Mouse (Mus musculus): ENCODE measurements around the gene Gli2. TPM values are rescaled to one million over a fixed set of nuclear protein-coding genes. Genes with fewer than 3 reads are reported as not detected.

Gli2 gene
- polyA plus RNA-seq, 1 experiment from 2014 or later = 11.4 TPM

- ATAC-seq (ENCODE audit: low FRiP score) = peak; percentile 63
- peak overlapping the region; percentile 90 for H3K27ac ChIP-seq
- 0 out of 2 replicates have a peak, but pooled peaks cover 4% of the 10 kb centered on the region for H3K36me3 ChIP-seq (replicated peaks)
- H3K4me3 ChIP-seq (replicated peaks) = no peak overlapping the region
- H3K4me1 ChIP-seq = peaks cover 51% of the 10 kb centered on the region
- 1% methylated on average over 5 of the region's 5 CpGs for WGBS
- no peaks in the 10 kb centered on the region; the same call in 1 of the 2 replicates for H3K27me3 ChIP-seq
- peak overlapping the region; percentile 39 for H3K4me2 ChIP-seq
- no peak overlapping the region for H3K9ac ChIP-seq
- H3K9me3 ChIP-seq = no peaks in the 10 kb centered on the region
Observed at GRCm38 (mm10) chr1:118982805-118983211, 70.6 kb downstream of the Gli2 start.

- peaks cover 51% of the 10 kb centered on the region for H3K4me1 ChIP-seq
- peak; percentile 88 for ATAC-seq (ENCODE audit: low FRiP score)
- H3K4me2 ChIP-seq = peak overlapping the region; percentile 39
Observed at GRCm38 (mm10) chr1:118981943-118982804, 71.2 kb downstream of the Gli2 start.

GRCm38 (mm10) chr1:118980636-118981035 is 72.8 kb downstream of the Gli2 start:
- Histone ChIP-seq H3K27me3 (no peaks in the 10 kb centered on the region; the same call in 1 of the 2 replicates), H3K27ac (peak overlapping the region; percentile 26; the same call in 1 of the 2 replicates), H3K9ac (no peak overlapping the region), H3K4me2 (0 out of 2 replicates have a peak overlapping the region, but pooled peaks have one; percentile 39), H3K36me3 (replicated peaks) (no peaks in the 10 kb centered on the region), H3K4me3 (replicated peaks) (no peak overlapping the region), H3K4me1 (peaks cover 58% of the 10 kb centered on the region), H3K9me3 (no peaks in the 10 kb centered on the region)
- 61% methylated on average over 7 of the region's 7 CpGs for WGBS
- ATAC-seq (ENCODE audit: low FRiP score) = no peak

More at GRCm38 (mm10) chr1:118981943-118982804, 71.2 kb downstream of the Gli2 start:
- Histone ChIP-seq H3K27ac (peak overlapping the region; percentile 90), H3K4me3 (replicated peaks) (no peak overlapping the region; the same call in 1 of the 2 replicates), H3K36me3 (replicated peaks) (0 out of 2 replicates have a peak, but pooled peaks cover 4% of the 10 kb centered on the region), H3K9ac (no peak overlapping the region), H3K27me3 (no peaks in the 10 kb centered on the region; the same call in 1 of the 2 replicates), H3K9me3 (no peaks in the 10 kb centered on the region)
- 19% methylated on average over 16 of the region's 16 CpGs for WGBS

GRCm38 (mm10) chr1:118976596-118976995 is 76.8 kb downstream of the Gli2 start:
- H3K4me1 ChIP-seq = peaks cover 21% of the 10 kb centered on the region
- H3K27me3 ChIP-seq = no peaks in the 10 kb centered on the region
- H3K9me3 ChIP-seq = no peaks in the 10 kb centered on the region
- no peak overlapping the region for H3K4me3 ChIP-seq (replicated peaks)
- no peak overlapping the region for H3K9ac ChIP-seq
- WGBS = 86% methylated on average over 9 of the region's 9 CpGs
- ATAC-seq (ENCODE audit: low FRiP score) = no peak
- H3K27ac ChIP-seq = peak overlapping the region; percentile 1; the same call in 1 of the 2 replicates
- H3K4me2 ChIP-seq = no peak overlapping the region
- peaks cover 23% of the 10 kb centered on the region for H3K36me3 ChIP-seq (replicated peaks)

GRCm38 (mm10) chr1:118975376-118975775 is 78.0 kb downstream of the Gli2 start:
- Histone ChIP-seq H3K4me1 (peaks cover 9% of the 10 kb centered on the region), H3K9ac (no peak overlapping the region), H3K27me3 (no peaks in the 10 kb centered on the region), H3K36me3 (replicated peaks) (peaks cover 33% of the 10 kb centered on the region), H3K27ac (no peak overlapping the region), H3K4me3 (replicated peaks) (no peak overlapping the region), H3K4me2 (no peak overlapping the region), H3K9me3 (0 out of 2 replicates have a peak, but pooled peaks cover 2% of the 10 kb centered on the region)
- WGBS = 92% methylated on average over 3 of the region's 3 CpGs
- no peak for ATAC-seq (ENCODE audit: low FRiP score)

GRCm38 (mm10) chr1:118970068-118970467 is 83.4 kb downstream of the Gli2 start:
- H3K36me3 ChIP-seq (replicated peaks) = peaks cover 44% of the 10 kb centered on the region
- ATAC-seq (ENCODE audit: low FRiP score) = no peak
- 95% methylated on average over 3 of the region's 3 CpGs for WGBS

GRCm38 (mm10) chr1:118969409-118969808 is 84.0 kb downstream of the Gli2 start:
- Histone ChIP-seq H3K9me3 (peaks cover 6% of the 10 kb centered on the region; the same call in 1 of the 2 replicates), H3K36me3 (replicated peaks) (peaks cover 47% of the 10 kb centered on the region), H3K9ac (no peak overlapping the region), H3K27ac (no peak overlapping the region), H3K4me3 (replicated peaks) (no peak overlapping the region), H3K4me1 (no peaks in the 10 kb centered on the region; the same call in 1 of the 2 replicates), H3K27me3 (no peaks in the 10 kb centered on the region), H3K4me2 (no peak overlapping the region)
- 81% methylated on average over 11 of the region's 11 CpGs for WGBS
- no peak for ATAC-seq (ENCODE audit: low FRiP score)

More at GRCm38 (mm10) chr1:118970068-118970467, 83.4 kb downstream of the Gli2 start:
- H3K4me2 ChIP-seq = no peak overlapping the region
- H3K4me3 ChIP-seq (replicated peaks) = no peak overlapping the region
- no peak overlapping the region for H3K27ac ChIP-seq
- H3K4me1 ChIP-seq = no peaks in the 10 kb centered on the region; the same call in 1 of the 2 replicates
- peaks cover 6% of the 10 kb centered on the region; the same call in 1 of the 2 replicates for H3K9me3 ChIP-seq
- no peaks in the 10 kb centered on the region for H3K27me3 ChIP-seq
- H3K9ac ChIP-seq = no peak overlapping the region

- Histone ChIP-seq H3K9ac (no peak overlapping the region), H3K4me2 (no peak overlapping the region), H3K9me3 (peaks cover 6% of the 10 kb centered on the region; the same call in 1 of the 2 replicates), H3K4me3 (replicated peaks) (no peak overlapping the region), H3K36me3 (replicated peaks) (peaks cover 51% of the 10 kb centered on the region), H3K4me1 (no peaks in the 10 kb centered on the region; the same call in 1 of the 2 replicates), H3K27me3 (no peaks in the 10 kb centered on the region), H3K27ac (no peak overlapping the region)
- ATAC-seq (ENCODE audit: low FRiP score) = no peak
- WGBS = 82% methylated on average over 5 of the region's 5 CpGs
Observed at GRCm38 (mm10) chr1:118968661-118969179, 84.7 kb downstream of the Gli2 start.

- H3K27me3 ChIP-seq = no peaks in the 10 kb centered on the region
- H3K4me2 ChIP-seq = no peak overlapping the region
- 95% methylated on average over 3 of the region's 3 CpGs for WGBS
- H3K27ac ChIP-seq = no peak overlapping the region
- no peak overlapping the region for H3K9ac ChIP-seq
- H3K36me3 ChIP-seq (replicated peaks) = peaks cover 44% of the 10 kb centered on the region
- H3K4me1 ChIP-seq = no peaks in the 10 kb centered on the region
- peaks cover 6% of the 10 kb centered on the region; the same call in 1 of the 2 replicates for H3K9me3 ChIP-seq
- no peak for ATAC-seq (ENCODE audit: low FRiP score)
- no peak overlapping the region for H3K4me3 ChIP-seq (replicated peaks)
Observed at GRCm38 (mm10) chr1:118967976-118968375, 85.4 kb downstream of the Gli2 start.

GRCm38 (mm10) chr1:118967281-118967680 is 86.1 kb downstream of the Gli2 start:
- peaks cover 6% of the 10 kb centered on the region; the same call in 1 of the 2 replicates for H3K9me3 ChIP-seq
- ATAC-seq (ENCODE audit: low FRiP score) = no peak
- H3K9ac ChIP-seq = no peak overlapping the region
- no peaks in the 10 kb centered on the region for H3K4me1 ChIP-seq
- H3K27ac ChIP-seq = no peak overlapping the region
- no peak overlapping the region for H3K4me2 ChIP-seq
- peaks cover 37% of the 10 kb centered on the region for H3K36me3 ChIP-seq (replicated peaks)
- H3K27me3 ChIP-seq = no peaks in the 10 kb centered on the region
- 88% methylated on average over 3 of the region's 3 CpGs for WGBS
- H3K4me3 ChIP-seq (replicated peaks) = no peak overlapping the region

- 92% methylated on average over 7 of the region's 7 CpGs for WGBS
- no peak overlapping the region for H3K4me2 ChIP-seq
- H3K4me3 ChIP-seq (replicated peaks) = no peak overlapping the region
- no peak overlapping the region for H3K27ac ChIP-seq
- H3K27me3 ChIP-seq = no peaks in the 10 kb centered on the region
- H3K4me1 ChIP-seq = peaks cover 26% of the 10 kb centered on the region
- no peak overlapping the region for H3K9ac ChIP-seq
- H3K9me3 ChIP-seq = no peaks in the 10 kb centered on the region
- H3K36me3 ChIP-seq (replicated peaks) = no peaks in the 10 kb centered on the region; the same call in 1 of the 2 replicates
- no peak for ATAC-seq (ENCODE audit: low FRiP score)
Observed at GRCm38 (mm10) chr1:118958644-118959043, 94.8 kb downstream of the Gli2 start.

GRCm38 (mm10) chr1:118955791-118956190 is 97.6 kb downstream of the Gli2 start:
- Histone ChIP-seq H3K36me3 (replicated peaks) (no peaks in the 10 kb centered on the region; the same call in 1 of the 2 replicates), H3K4me2 (no peak overlapping the region), H3K27me3 (no peaks in the 10 kb centered on the region), H3K4me3 (replicated peaks) (no peak overlapping the region), H3K4me1 (peaks cover 28% of the 10 kb centered on the region), H3K27ac (peak overlapping the region; percentile 67; the same call in 1 of the 2 replicates), H3K9me3 (no peaks in the 10 kb centered on the region), H3K9ac (no peak overlapping the region)
- WGBS = 93% methylated on average over 11 of the region's 11 CpGs
- no peak for ATAC-seq (ENCODE audit: low FRiP score)

All from forebrain, embryonic 12.5 days (tissue).